Mouse (Mus musculus) kidney, adult 2 months (tissue): ENCODE results near the gene Mbd5. TPM values are rescaled to one million over a fixed set of nuclear protein-coding genes. Genes with fewer than 3 reads are reported as not detected.

Experiments used
- DNase-seq: peaks from one replicate; pipeline ENCODE4 v3.0.0; 2021
- H3K27ac ChIP-seq: fragments of 200-500 bp; 2 replicates; pipeline ENCODE4 v1.5.1; 2012; ENCODE audit warnings: low read depth, low read length, control low read depth, inconsistent platforms; ENCODE audit not compliant: insufficient read depth
- H3K27me3 ChIP-seq: fragments of 200-500 bp; replicated peaks from 2 replicates; pipeline ENCODE4 v1.6.1; 2012; ENCODE audit warnings: mild to moderate bottlenecking, moderate library complexity, low read length, inconsistent platforms; ENCODE audit not compliant: control insufficient read depth, insufficient read depth
- H3K36me3 ChIP-seq: fragments of 200-500 bp; 2 replicates; pipeline ENCODE4 v1.6.1; 2012; ENCODE audit warnings: mild to moderate bottlenecking, moderate library complexity, low read length, inconsistent platforms; ENCODE audit not compliant: control insufficient read depth, insufficient read depth
- H3K4me1 ChIP-seq: fragments of 200-500 bp; 2 replicates; pipeline ENCODE4 v1.6.1; 2011; ENCODE audit warnings: low read length; ENCODE audit not compliant: control insufficient read depth, insufficient read depth
- H3K4me3 ChIP-seq: fragments of 200-500 bp; 2 replicates; pipeline ENCODE4 v1.5.1; 2011; ENCODE audit warnings: mild to moderate bottlenecking, low read depth, low read length, control low read depth; ENCODE audit not compliant: insufficient read depth
- CTCF ChIP-seq: fragments of 200-500 bp; conservative IDR thresholded peaks from 2 replicates; pipeline ENCODE4 v1.5.1; 2011; ENCODE audit warnings: low read depth, mild to moderate bottlenecking, control low read depth, low read length, moderate library complexity, mixed read lengths; ENCODE audit not compliant: insufficient read depth, insufficient read length
- POLR2A ChIP-seq: fragments of 200-500 bp; IDR thresholded peaks from one replicate; pipeline ENCODE4 v1.6.1; 2011; ENCODE audit warnings: low read depth, low read length, control low read depth
- WGBS: fragments of 180-500 bp; shearing (Covaris S2); methylation state at CpG from one replicate; pipeline ENCODE4 v1.1.7; 2018; 5-methylcytosine and 5-hydroxymethylcytosine counted together
- polyA plus RNA-seq: library from polyadenylated mRNA; depleted of rRNA; stranded (reverse); fragments of >200 nt; gene quantifications from 2 replicates; pipeline ENCODE4 v1.2.3, GENCODE M21; 2012; rRNA removed

The Mbd5 gene
- 8.3 and 8.6 TPM in 2 replicates for polyA plus RNA-seq

- H3K36me3 ChIP-seq: no peaks in the 10 kb centered on the region
- peak within 1 kb of the TSS; percentile 82 for H3K27ac ChIP-seq
- no peaks in the 10 kb centered on the region for H3K27me3 ChIP-seq
- TF ChIP-seq CTCF (no peak), POLR2A (peak; percentile 88)
- under 1% methylated on average over 47 of the region's 49 CpGs for WGBS
- H3K4me1 ChIP-seq: peaks cover 2% of the 10 kb centered on the region; the same call in 1 of the 2 replicates
- H3K4me3 ChIP-seq: peak within 1 kb of the TSS; percentile 90
- DNase-seq: peak; percentile 99
Observed at GRCm38 (mm10) chr2:48948841-48949584, at the start of gene Mbd5. TSS of gene Mbd5 (plus strand) at chr2:48949508.

DNA sequence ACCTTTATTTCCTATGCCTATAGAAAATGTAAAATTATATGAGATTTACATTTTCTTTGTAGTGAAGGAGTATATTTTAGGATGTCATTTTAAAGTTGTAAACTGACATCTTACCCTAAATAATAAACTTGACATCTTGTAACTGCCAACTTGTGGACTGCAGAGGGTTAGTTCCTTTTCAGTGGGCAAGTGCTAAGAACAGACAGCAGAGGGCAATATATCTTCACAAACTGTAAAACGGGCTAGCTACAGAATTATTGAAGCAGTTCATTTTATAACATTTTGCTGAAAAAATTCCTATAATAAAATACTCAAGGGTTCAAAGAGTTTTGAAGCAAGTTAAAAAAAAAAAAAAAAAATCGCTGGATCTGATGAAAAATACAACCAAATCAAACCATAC, 40.4 kb upstream of the Mbd5 start:
- Histone ChIP-seq H3K27me3 (no peaks in the 10 kb centered on the region), H3K27ac (no peak overlapping the region), H3K36me3 (peaks cover 2% of the 10 kb centered on the region; the same call in 1 of the 2 replicates), H3K4me1 (no peaks in the 10 kb centered on the region), H3K4me3 (no peak overlapping the region)
- DNase-seq: peak; percentile 11
- TF ChIP-seq CTCF (0 out of 2 replicates have a peak, but pooled peaks have one; percentile 7), POLR2A (no peak)
- WGBS: 31% methylated on average over 2 of the region's 2 CpGs

GRCm38 (mm10) chr2:48914185-48914584, 35.1 kb upstream of the Mbd5 start:
- WGBS: 51% methylated on average over 1 of the region's 1 CpGs
- DNase-seq: no peak

GRCm38 (mm10) chr2:48915832-48916231, 33.5 kb upstream of the Mbd5 start:
- H3K27ac ChIP-seq: no peak overlapping the region
- H3K36me3 ChIP-seq: peaks cover 3% of the 10 kb centered on the region; the same call in 1 of the 2 replicates
- H3K4me1 ChIP-seq: no peaks in the 10 kb centered on the region
- TF ChIP-seq POLR2A: no peak
- TF ChIP-seq CTCF: no peak
- no peak for DNase-seq
- no peaks in the 10 kb centered on the region for H3K27me3 ChIP-seq
- no peak overlapping the region for H3K4me3 ChIP-seq

More at GRCm38 (mm10) chr2:48914185-48914584, 35.1 kb upstream of the Mbd5 start:
- H3K27me3 ChIP-seq: no peaks in the 10 kb centered on the region
- no peak overlapping the region for H3K4me3 ChIP-seq
- no peak for TF ChIP-seq POLR2A
- peak; percentile 35; the same call in 1 of the 2 replicates for TF ChIP-seq CTCF
- H3K27ac ChIP-seq: no peak overlapping the region
- H3K36me3 ChIP-seq: peaks cover 3% of the 10 kb centered on the region; the same call in 1 of the 2 replicates
- H3K4me1 ChIP-seq: no peaks in the 10 kb centered on the region

DNA sequence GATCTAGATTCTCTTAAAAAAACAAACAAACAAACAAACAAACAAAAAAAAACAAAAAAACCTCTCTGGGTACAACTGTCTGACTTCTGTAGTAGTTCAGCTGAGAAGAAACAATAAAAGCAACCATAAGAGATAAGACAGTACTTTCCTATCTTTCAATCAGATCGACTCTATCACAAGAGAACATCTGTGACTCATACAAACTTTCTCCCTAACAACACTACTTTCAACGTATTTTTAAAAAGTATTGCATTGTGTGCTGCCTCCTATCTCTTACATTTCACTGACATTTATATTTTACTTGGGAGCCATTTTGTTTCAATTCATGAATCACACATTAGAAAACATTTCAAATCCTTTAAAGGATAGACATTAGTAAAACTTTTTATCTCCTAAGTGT, 14.2 kb upstream of the Mbd5 start:
- Histone ChIP-seq H3K4me1 (no peaks in the 10 kb centered on the region), H3K4me3 (no peak overlapping the region), H3K27me3 (no peaks in the 10 kb centered on the region), H3K27ac (no peak overlapping the region), H3K36me3 (peaks cover 5% of the 10 kb centered on the region)
- DNase-seq: no peak
- TF ChIP-seq CTCF (no peak), POLR2A (no peak)
- whole genome bisulfite sequencing: 83% methylated on average over 2 of the region's 2 CpGs

DNA sequence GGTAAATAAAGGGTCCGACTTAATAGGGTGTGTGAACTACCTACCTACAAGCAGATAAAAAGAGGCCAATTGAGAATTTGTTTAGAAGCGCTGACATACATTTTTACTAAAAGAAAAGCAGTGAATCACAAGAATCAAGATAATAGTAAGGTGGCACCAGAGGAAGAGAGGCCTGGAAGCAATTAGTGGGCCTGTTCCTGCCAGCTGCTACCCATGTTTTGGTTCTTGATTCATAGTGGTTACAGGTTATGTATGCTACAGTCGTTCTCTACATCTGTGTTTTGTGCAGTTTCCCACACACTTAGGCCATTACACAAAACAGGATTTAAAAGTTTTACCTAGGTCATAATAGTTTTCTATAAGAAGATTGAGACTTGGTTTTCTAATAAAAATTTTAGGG, 1.5 kb upstream of the Mbd5 start:
- H3K4me1 ChIP-seq: peaks cover 2% of the 10 kb centered on the region; the same call in 1 of the 2 replicates
- no peak for DNase-seq
- H3K27me3 ChIP-seq: no peaks in the 10 kb centered on the region
- H3K36me3 ChIP-seq: no peaks in the 10 kb centered on the region
- WGBS: 53% methylated on average over 3 of the region's 3 CpGs
- no peak overlapping the region for H3K27ac ChIP-seq
- no peak overlapping the region for H3K4me3 ChIP-seq
- no peak for TF ChIP-seq CTCF
- TF ChIP-seq POLR2A: no peak

GRCm38 (mm10) chr2:48949743-48950251, 489 bp downstream of the Mbd5 start:
- peak overlapping the region; percentile 67 for H3K4me3 ChIP-seq
- WGBS: 0% methylated on average over 9 of the region's 9 CpGs
- H3K27me3 ChIP-seq: no peaks in the 10 kb centered on the region
- H3K4me1 ChIP-seq: peaks cover 2% of the 10 kb centered on the region; the same call in 1 of the 2 replicates
- no peaks in the 10 kb centered on the region for H3K36me3 ChIP-seq
- H3K27ac ChIP-seq: peak overlapping the region; percentile 82
- peak; percentile 39 for DNase-seq
- TF ChIP-seq CTCF (no peak), POLR2A (no peak)
